Mouse (Mus musculus): ENCODE data around the gene Get4. TPM values are rescaled to one million over a fixed set of nuclear protein-coding genes. Genes with fewer than 3 reads are reported as not detected.

The Get4 gene
- polyA plus RNA-seq, 1 experiment from 2014 or later, result 122 TPM

DNA sequence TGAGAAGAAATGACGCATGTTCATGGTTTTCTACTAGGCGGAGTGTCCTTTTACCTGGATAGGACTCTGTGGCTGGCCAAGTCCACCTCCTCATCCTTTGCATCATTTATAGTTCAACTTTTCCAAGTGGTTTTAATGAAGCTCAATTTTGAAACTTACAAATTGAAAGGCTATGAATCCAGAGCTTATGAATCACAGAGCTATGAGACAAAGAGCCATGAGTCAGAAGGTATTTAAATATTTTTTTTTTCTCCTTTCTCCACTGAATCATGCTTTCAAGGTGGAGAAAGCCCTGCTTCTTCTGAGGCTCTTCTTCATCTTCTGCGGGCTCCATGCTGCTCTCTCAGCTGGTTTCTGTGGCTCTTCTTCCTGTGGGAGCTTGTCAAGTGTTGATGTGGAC lies 22.4 kb upstream of the Get4 start:
- no peak overlapping the region for H3K4me3 ChIP-seq (ENCODE audit: low read depth, low read length)
- 97% methylated on average over 3 of the region's 3 CpGs for WGBS

DNA sequence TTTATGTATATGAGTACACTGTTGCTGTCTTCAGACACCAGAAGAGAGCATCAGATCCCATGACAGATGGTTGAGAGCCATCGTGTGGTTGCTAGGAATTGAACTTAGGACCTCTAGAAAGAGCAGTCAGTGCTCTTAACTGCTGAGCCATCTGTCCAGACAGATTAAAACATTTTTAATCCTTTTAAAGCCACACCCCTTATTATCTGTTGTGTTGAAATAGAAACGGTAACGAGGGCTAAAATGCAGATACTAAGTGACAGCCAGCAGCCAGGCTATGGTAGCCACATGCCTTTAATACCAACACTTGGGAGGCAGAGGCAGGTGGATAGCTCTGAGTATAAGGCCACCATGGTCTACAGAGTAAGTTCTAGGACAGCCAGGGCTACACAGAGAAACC lies 20.0 kb upstream of the Get4 start:
- peaks cover 44% of the 10 kb centered on the region for H3K36me3 ChIP-seq (ENCODE audit: control insufficient read depth, insufficient read depth, low read length)
- no peak overlapping the region for H3K4me2 ChIP-seq (ENCODE audit: low read length)
- H3K4me1 ChIP-seq (ENCODE audit: control insufficient read depth, insufficient read depth, low read length), result no peaks in the 10 kb centered on the region
- no peak overlapping the region for H3K9ac ChIP-seq (ENCODE audit: low read depth, low read length)
- H3K27ac ChIP-seq (ENCODE audit: low read length), result no peak overlapping the region
- WGBS, result 69% methylated on average over 3 of the region's 3 CpGs
- ATAC-seq, result no peak
- H3K9me3 ChIP-seq (replicated peaks; ENCODE audit: control insufficient read depth, low read length, poor library complexity, severe bottlenecking), result no peaks in the 10 kb centered on the region
- H3K27me3 ChIP-seq (ENCODE audit: control insufficient read depth, insufficient read depth, low read depth, low read length), result no peaks in the 10 kb centered on the region
- H3K4me3 ChIP-seq (ENCODE audit: low read depth, low read length), result no peak overlapping the region

More for the DNA sequence above, 22.4 kb upstream of the Get4 start:
- Histone ChIP-seq H3K27ac (ENCODE audit: low read length) (no peak overlapping the region), H3K27me3 (ENCODE audit: control insufficient read depth, insufficient read depth, low read depth, low read length) (no peaks in the 10 kb centered on the region), H3K4me1 (ENCODE audit: control insufficient read depth, insufficient read depth, low read length) (no peaks in the 10 kb centered on the region), H3K4me2 (ENCODE audit: low read length) (no peak overlapping the region), H3K9me3 (replicated peaks; ENCODE audit: control insufficient read depth, low read length, poor library complexity, severe bottlenecking) (no peaks in the 10 kb centered on the region), H3K36me3 (ENCODE audit: control insufficient read depth, insufficient read depth, low read length) (peaks cover 43% of the 10 kb centered on the region), H3K9ac (ENCODE audit: low read depth, low read length) (no peak overlapping the region)
- ATAC-seq, result no peak

DNA sequence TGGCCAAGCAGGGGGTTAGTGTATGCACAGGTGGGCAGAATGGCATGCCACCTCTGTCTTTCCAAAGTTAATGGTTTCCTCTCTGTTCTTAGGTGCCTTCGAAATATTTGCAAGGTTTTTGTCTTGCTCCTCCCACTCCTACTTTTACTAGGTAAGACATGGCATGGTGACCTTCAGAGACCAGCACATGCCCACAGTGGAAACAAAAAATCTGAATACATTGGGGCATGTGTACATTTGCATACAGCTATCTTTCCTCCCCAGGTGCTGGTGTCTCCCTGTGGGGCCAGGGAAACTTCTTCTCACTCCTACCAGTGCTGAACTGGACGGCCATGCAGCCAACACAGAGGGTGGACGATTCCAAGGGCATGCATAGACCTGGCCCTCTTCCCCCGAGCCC lies 17.7 kb upstream of the Get4 start:
- H3K27me3 ChIP-seq (ENCODE audit: control insufficient read depth, insufficient read depth, low read depth, low read length), result no peaks in the 10 kb centered on the region
- H3K9me3 ChIP-seq (replicated peaks; ENCODE audit: control insufficient read depth, low read length, poor library complexity, severe bottlenecking), result no peaks in the 10 kb centered on the region
- WGBS, result 94% methylated on average over 4 of the region's 4 CpGs
- H3K36me3 ChIP-seq (ENCODE audit: control insufficient read depth, insufficient read depth, low read length), result peaks cover 44% of the 10 kb centered on the region
- ATAC-seq, result no peak
- no peaks in the 10 kb centered on the region for H3K4me1 ChIP-seq (ENCODE audit: control insufficient read depth, insufficient read depth, low read length)
- H3K4me2 ChIP-seq (ENCODE audit: low read length), result no peak overlapping the region
- H3K27ac ChIP-seq (ENCODE audit: low read length), result no peak overlapping the region
- no peak overlapping the region for H3K4me3 ChIP-seq (ENCODE audit: low read depth, low read length)
- no peak overlapping the region for H3K9ac ChIP-seq (ENCODE audit: low read depth, low read length)

DNA sequence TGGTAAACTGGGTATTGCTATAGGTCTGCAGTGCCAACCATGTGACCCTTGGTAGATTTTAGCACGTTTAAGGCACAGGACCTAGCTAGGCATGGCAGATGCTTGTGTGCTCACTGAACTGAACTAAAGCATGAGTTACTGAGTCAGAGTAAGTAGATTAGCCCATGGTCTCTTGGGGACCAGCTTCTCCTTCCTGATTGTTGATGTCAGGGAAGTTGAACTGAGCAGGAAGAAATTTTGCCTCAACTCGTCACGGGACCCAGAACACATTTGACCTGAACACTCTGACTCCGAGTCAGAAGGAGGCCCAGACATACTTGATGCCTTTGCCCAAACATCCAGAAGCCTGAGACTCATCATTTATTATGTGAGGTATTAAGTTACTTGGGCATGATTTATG lies 14.7 kb upstream of the Get4 start:
- no peak overlapping the region for H3K4me2 ChIP-seq (ENCODE audit: low read length)
- no peaks in the 10 kb centered on the region for H3K9me3 ChIP-seq (replicated peaks; ENCODE audit: control insufficient read depth, low read length, poor library complexity, severe bottlenecking)
- no peak for ATAC-seq
- no peaks in the 10 kb centered on the region for H3K27me3 ChIP-seq (ENCODE audit: control insufficient read depth, insufficient read depth, low read depth, low read length)
- no peak overlapping the region for H3K27ac ChIP-seq (ENCODE audit: low read length)
- H3K4me3 ChIP-seq (ENCODE audit: low read depth, low read length), result no peak overlapping the region
- 89% methylated on average over 4 of the region's 4 CpGs for WGBS
- H3K36me3 ChIP-seq (ENCODE audit: control insufficient read depth, insufficient read depth, low read length), result peaks cover 42% of the 10 kb centered on the region
- no peak overlapping the region for H3K9ac ChIP-seq (ENCODE audit: low read depth, low read length)
- no peaks in the 10 kb centered on the region for H3K4me1 ChIP-seq (ENCODE audit: control insufficient read depth, insufficient read depth, low read length)

DNA sequence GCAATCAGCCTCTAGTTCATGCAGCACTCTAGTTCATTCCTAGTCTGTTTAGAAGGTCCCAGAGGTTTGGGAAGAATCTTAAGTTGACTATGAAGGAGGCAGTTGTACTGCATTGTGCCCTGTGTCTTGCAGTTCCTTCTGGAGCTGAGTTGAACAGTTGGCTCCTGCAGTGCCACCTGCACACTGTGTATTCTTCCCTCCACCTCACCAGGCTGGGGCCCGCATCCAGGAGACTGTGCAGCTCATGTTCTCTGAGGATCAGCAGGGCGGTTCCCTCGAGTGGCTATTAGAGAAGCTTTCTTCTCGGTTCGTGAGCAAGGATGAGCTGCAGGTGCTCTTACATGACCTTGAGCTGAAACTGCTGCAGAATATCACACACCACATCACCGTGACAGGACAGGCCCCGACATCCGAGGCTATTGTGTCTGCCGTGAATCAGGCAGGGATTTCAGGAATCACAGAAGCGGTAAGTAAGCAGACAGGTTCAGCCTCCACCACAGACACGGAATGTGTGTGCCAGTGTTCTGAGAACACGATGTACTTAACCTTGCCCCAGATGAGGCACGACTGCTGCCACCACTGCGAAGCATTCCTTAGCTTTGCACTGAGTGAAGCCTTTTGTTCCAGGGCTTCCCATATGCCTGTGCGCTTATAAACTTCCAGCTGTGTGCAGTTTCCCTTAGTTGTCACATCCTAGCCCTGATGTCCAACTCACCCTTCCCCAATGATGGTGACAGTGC lies 10.9 kb upstream of the Get4 start:
- no peak overlapping the region for H3K27ac ChIP-seq (ENCODE audit: low read length)
- peaks cover 44% of the 10 kb centered on the region for H3K36me3 ChIP-seq (ENCODE audit: control insufficient read depth, insufficient read depth, low read length)
- H3K9ac ChIP-seq (ENCODE audit: low read depth, low read length), result no peak overlapping the region
- H3K4me3 ChIP-seq (ENCODE audit: low read depth, low read length), result no peak overlapping the region
- H3K27me3 ChIP-seq (ENCODE audit: control insufficient read depth, insufficient read depth, low read depth, low read length), result no peaks in the 10 kb centered on the region
- H3K4me2 ChIP-seq (ENCODE audit: low read length), result no peak overlapping the region
- WGBS, result 88% methylated on average over 15 of the region's 15 CpGs
- no peak for ATAC-seq
- H3K4me1 ChIP-seq (ENCODE audit: control insufficient read depth, insufficient read depth, low read length), result no peaks in the 10 kb centered on the region
- H3K9me3 ChIP-seq (replicated peaks; ENCODE audit: control insufficient read depth, low read length, poor library complexity, severe bottlenecking), result no peaks in the 10 kb centered on the region

DNA sequence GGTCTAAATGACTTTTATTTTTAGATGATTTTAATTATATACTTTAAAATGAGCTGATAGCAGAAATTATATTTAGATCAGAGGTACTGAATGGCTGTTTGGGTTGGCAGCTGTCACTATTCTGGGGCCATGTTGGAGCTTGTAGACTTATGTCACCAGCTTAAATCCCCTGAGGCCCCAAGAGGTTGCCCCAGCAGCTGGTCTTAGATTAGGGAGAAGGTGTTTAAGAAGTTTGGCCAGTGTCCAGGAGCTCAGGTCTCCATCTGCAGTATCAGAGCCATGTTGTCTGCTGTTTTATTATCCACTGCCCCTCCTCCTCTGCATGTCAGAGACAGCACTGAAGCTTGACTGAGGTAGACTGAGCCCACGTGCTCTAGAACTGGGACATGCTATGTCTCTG lies 8.7 kb upstream of the Get4 start:
- H3K27ac ChIP-seq (ENCODE audit: low read length), result no peak overlapping the region
- 83% methylated on average over 1 of the region's 1 CpGs for WGBS
- H3K9ac ChIP-seq (ENCODE audit: low read depth, low read length), result no peak overlapping the region
- H3K36me3 ChIP-seq (ENCODE audit: control insufficient read depth, insufficient read depth, low read length), result peaks cover 45% of the 10 kb centered on the region
- H3K9me3 ChIP-seq (replicated peaks; ENCODE audit: control insufficient read depth, low read length, poor library complexity, severe bottlenecking), result no peaks in the 10 kb centered on the region
- H3K27me3 ChIP-seq (ENCODE audit: control insufficient read depth, insufficient read depth, low read depth, low read length), result no peaks in the 10 kb centered on the region
- no peaks in the 10 kb centered on the region for H3K4me1 ChIP-seq (ENCODE audit: control insufficient read depth, insufficient read depth, low read length)
- no peak for ATAC-seq
- no peak overlapping the region for H3K4me2 ChIP-seq (ENCODE audit: low read length)
- no peak overlapping the region for H3K4me3 ChIP-seq (ENCODE audit: low read depth, low read length)

DNA sequence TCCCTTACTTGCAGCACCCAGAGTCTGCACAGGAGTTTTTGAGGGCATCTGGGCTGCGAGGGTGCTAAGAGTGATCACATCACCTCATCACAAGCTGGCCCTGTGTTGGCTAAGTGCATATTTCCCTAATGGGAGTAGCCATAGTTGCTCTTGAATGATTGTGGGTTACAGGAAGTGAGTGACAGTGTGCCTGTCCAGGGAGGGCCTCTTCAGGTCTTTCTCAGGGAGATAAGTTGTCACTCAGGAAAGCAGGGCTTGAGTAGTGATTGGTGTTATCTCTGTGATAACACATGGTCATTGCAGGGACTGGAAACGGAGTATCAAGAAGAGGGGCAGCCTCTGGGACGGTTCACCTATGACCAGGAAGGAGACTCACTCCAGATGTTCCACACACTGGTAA lies 4.4 kb upstream of the Get4 start:
- Histone ChIP-seq H3K27ac (ENCODE audit: low read length) (no peak overlapping the region), H3K4me2 (ENCODE audit: low read length) (no peak overlapping the region), H3K4me3 (ENCODE audit: low read depth, low read length) (no peak overlapping the region), H3K9me3 (replicated peaks; ENCODE audit: control insufficient read depth, low read length, poor library complexity, severe bottlenecking) (no peaks in the 10 kb centered on the region), H3K27me3 (ENCODE audit: control insufficient read depth, insufficient read depth, low read depth, low read length) (no peaks in the 10 kb centered on the region), H3K36me3 (ENCODE audit: control insufficient read depth, insufficient read depth, low read length) (peaks cover 41% of the 10 kb centered on the region), H3K4me1 (ENCODE audit: control insufficient read depth, insufficient read depth, low read length) (0 out of 2 replicates have a peak, but pooled peaks cover 5% of the 10 kb centered on the region), H3K9ac (ENCODE audit: low read depth, low read length) (no peak overlapping the region)
- WGBS, result 93% methylated on average over 3 of the region's 3 CpGs
- no peak for ATAC-seq

DNA sequence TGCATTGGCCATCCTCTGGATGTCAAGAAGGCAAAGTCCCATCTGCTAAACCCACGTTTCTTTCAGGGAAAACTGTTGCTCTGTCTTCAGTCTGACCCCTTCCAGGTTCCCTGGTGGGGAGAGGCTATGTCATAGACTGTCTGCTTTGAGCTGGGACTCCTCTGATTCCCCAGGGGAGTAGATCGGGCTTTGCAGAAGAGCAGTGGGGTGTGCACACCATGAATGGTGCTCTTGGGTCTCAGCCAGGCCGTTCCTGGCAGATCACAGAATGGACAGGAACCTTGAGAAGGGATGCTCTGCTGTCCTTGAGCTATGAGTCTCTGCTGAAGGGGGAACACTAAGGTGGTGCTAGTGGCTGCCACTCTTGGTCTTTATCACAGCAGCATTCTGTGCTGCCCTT lies 3.3 kb upstream of the Get4 start:
- Histone ChIP-seq H3K36me3 (ENCODE audit: control insufficient read depth, insufficient read depth, low read length) (peaks cover 39% of the 10 kb centered on the region), H3K4me3 (ENCODE audit: low read depth, low read length) (no peak overlapping the region)
- 78% methylated on average over 3 of the region's 3 CpGs for WGBS

DNA sequence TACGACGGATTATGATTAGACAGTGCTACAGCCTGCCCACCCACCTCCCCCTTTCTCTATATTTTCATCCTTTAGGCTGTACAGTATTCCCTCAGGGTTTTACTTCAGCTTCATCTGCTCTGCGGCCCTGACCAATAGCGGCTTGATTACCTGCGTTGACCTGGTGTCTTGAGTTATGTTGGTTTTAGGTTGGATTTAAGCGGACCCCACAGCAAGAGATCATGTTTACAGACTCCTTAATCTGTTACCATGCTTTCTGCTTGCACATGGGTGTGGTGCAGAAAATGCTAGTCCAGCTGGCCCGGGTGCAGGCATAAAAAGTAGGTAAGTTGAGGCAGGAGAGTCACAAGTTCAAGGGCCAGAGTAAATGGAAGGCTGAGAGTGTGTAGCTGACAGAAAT lies 845 bp upstream of the Get4 start:
- Histone ChIP-seq H3K36me3 (ENCODE audit: control insufficient read depth, insufficient read depth, low read length) (peaks cover 24% of the 10 kb centered on the region), H3K9ac (ENCODE audit: low read depth, low read length) (peak overlapping the region; percentile 75), H3K9me3 (replicated peaks; ENCODE audit: control insufficient read depth, low read length, poor library complexity, severe bottlenecking) (no peaks in the 10 kb centered on the region), H3K4me1 (ENCODE audit: control insufficient read depth, insufficient read depth, low read length) (peaks cover 18% of the 10 kb centered on the region), H3K27me3 (ENCODE audit: control insufficient read depth, insufficient read depth, low read depth, low read length) (no peaks in the 10 kb centered on the region), H3K27ac (ENCODE audit: low read length) (no peak overlapping the region), H3K4me3 (ENCODE audit: low read depth, low read length) (no peak overlapping the region), H3K4me2 (ENCODE audit: low read length) (peak overlapping the region; percentile 84)
- no peak for ATAC-seq
- WGBS, result 87% methylated on average over 7 of the region's 7 CpGs

More for the DNA sequence above, 3.3 kb upstream of the Get4 start:
- H3K27me3 ChIP-seq (ENCODE audit: control insufficient read depth, insufficient read depth, low read depth, low read length), result no peaks in the 10 kb centered on the region
- H3K9ac ChIP-seq (ENCODE audit: low read depth, low read length), result no peak overlapping the region
- ATAC-seq, result no peak
- no peaks in the 10 kb centered on the region for H3K9me3 ChIP-seq (replicated peaks; ENCODE audit: control insufficient read depth, low read length, poor library complexity, severe bottlenecking)
- peaks cover 11% of the 10 kb centered on the region for H3K4me1 ChIP-seq (ENCODE audit: control insufficient read depth, insufficient read depth, low read length)
- no peak overlapping the region for H3K27ac ChIP-seq (ENCODE audit: low read length)
- no peak overlapping the region for H3K4me2 ChIP-seq (ENCODE audit: low read length)

Measured in midbrain, embryonic 16.5 days (tissue).